Comparison of ENCODE assay signal across 21 mouse cellular contexts in the genomic region with DNA sequence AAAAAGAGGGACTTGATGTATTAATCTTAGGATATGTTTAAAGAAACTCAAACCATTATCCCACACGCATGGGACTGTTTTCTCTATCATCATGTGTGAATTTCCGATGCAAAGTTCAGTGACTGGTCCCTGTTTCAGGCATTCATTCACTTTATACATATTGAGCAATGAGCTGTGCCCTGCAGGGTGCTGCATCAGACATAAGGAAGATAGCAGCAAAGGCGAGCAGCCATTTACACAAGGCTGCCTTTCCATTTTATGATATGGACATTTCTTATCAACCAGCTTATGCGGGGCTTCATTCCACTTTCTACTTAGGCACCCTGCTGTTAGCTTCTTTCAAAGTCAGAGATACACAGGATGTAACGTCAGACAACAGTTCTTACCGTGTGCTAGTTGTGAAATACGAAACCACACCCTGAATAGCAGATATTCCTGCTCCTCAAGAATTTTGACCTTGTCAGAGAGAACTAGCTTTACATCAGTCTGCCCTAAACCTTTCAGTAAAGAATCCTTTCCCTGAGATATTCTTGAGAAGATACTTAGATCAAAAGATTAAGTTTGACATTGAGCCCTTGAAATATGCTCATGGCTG. TPM values are rescaled to one million over a fixed set of nuclear protein-coding genes. Genes with fewer than 3 reads are reported as not detected.
A peak's percentile ranks its signal among the peaks of the same experiment; 100 is the strongest.
DNase-seq lines count a peak whose midpoint lies in the region; ATAC-seq lines count a peak whose summit lies in the region.
"Had no signal": no experiment of that assay in that cellular context is flagged by ENCODE, and none has a peak within 500 bp of the region (broad histone marks: within the 10 kb centered on the region; RNA-seq: fewer than 3 reads in every experiment).

No protein-coding gene starts in this region.

- no peak overlapping the region for H3K4me3 ChIP-seq in intestine, embryonic 16.5 days (ENCODE audit: low read length)
- no peak overlapping the region for H3K4me3 ChIP-seq in midbrain, embryonic 14.5 days (replicated peaks; ENCODE audit: low read depth, low read length)
- H3K4me3 ChIP-seq: forebrain, embryonic 15.5 days; heart, embryonic 10.5 days; hindbrain, embryonic 12.5 days had no signal

- DNase-seq in heart, adult 11 months: peak; percentile 64
- no peak for DNase-seq in heart, adult 9 months (ENCODE audit: low spot score in 2 of 2)
- DNase-seq in R1 (ENCODE audit: low read depth, low spot score): peak; percentile 80
- no peak for DNase-seq in left cerebral cortex, adult 9 months (ENCODE audit: low spot score in 2 of 2)
- no peak for DNase-seq in embryo, embryonic 10 days (ENCODE audit: low spot score)
- DNase-seq in midbrain, embryonic 14.5 days: no peak
- DNase-seq: adrenal gland, postnatal 25 days; cerebellum, adult 18-20 months; cerebellum, adult 9-11 months; cerebellum, postnatal 36 days; gastrocnemius, postnatal 10 days; heart, postnatal 10 days; heart, postnatal 4 days had no signal

- WGBS in intestine, embryonic 16.5 days: 45% methylated on average over 7 of the region's 7 CpGs
- WGBS in midbrain, embryonic 14.5 days: 67% methylated on average over 7 of the region's 7 CpGs

- no peaks in the 10 kb centered on the region for H3K4me1 ChIP-seq in intestine, embryonic 16.5 days (ENCODE audit: control insufficient read depth, insufficient read depth, low read length)
- no peaks in the 10 kb centered on the region for H3K4me1 ChIP-seq in midbrain, embryonic 14.5 days (ENCODE audit: control insufficient read depth, insufficient read depth, low read length)
- H3K4me1 ChIP-seq: forebrain, embryonic 15.5 days; heart, embryonic 10.5 days; hindbrain, embryonic 12.5 days had no signal

- H3K27ac ChIP-seq in intestine, embryonic 16.5 days (ENCODE audit: low read length): no peak overlapping the region
- H3K27ac ChIP-seq in midbrain, embryonic 14.5 days (replicated peaks; ENCODE audit: low read depth, low read length): no peak overlapping the region
- H3K27ac ChIP-seq: forebrain, embryonic 15.5 days; heart, embryonic 10.5 days; hindbrain, embryonic 12.5 days had no signal

- no peaks in the 10 kb centered on the region for H3K9me3 ChIP-seq in intestine, embryonic 16.5 days (ENCODE audit: control insufficient read depth, low read length)
- no peaks in the 10 kb centered on the region for H3K9me3 ChIP-seq in midbrain, embryonic 14.5 days (ENCODE audit: control insufficient read depth, low read length)
- H3K9me3 ChIP-seq: forebrain, embryonic 15.5 days; heart, embryonic 10.5 days; hindbrain, embryonic 12.5 days had no signal

- H3K4me2 ChIP-seq in intestine, embryonic 16.5 days (ENCODE audit: low read depth, low read length): no peak overlapping the region
- no peak overlapping the region for H3K4me2 ChIP-seq in midbrain, embryonic 14.5 days (ENCODE audit: low read length)
- H3K4me2 ChIP-seq: forebrain, embryonic 15.5 days; hindbrain, embryonic 12.5 days had no signal

- H3K9ac ChIP-seq in intestine, embryonic 16.5 days (ENCODE audit: low read depth, low read length): no peak overlapping the region
- H3K9ac ChIP-seq in midbrain, embryonic 14.5 days (replicated peaks; ENCODE audit: low read length): no peak overlapping the region
- H3K9ac ChIP-seq: forebrain, embryonic 15.5 days; hindbrain, embryonic 12.5 days had no signal

- no peaks in the 10 kb centered on the region for H3K27me3 ChIP-seq in intestine, embryonic 16.5 days (replicated peaks; ENCODE audit: control insufficient read depth, insufficient read depth, low read length)
- H3K27me3 ChIP-seq in midbrain, embryonic 14.5 days (ENCODE audit: control insufficient read depth, insufficient read depth, low read length): no peaks in the 10 kb centered on the region
- H3K27me3 ChIP-seq: forebrain, embryonic 15.5 days; hindbrain, embryonic 12.5 days had no signal

- H3K36me3 ChIP-seq in intestine, embryonic 16.5 days (ENCODE audit: control insufficient read depth, insufficient read depth, low read length): no peaks in the 10 kb centered on the region
- H3K36me3 ChIP-seq in midbrain, embryonic 14.5 days (ENCODE audit: control insufficient read depth, insufficient read depth, low read length): no peaks in the 10 kb centered on the region
- H3K36me3 ChIP-seq: forebrain, embryonic 15.5 days; heart, embryonic 10.5 days; hindbrain, embryonic 12.5 days had no signal

- peak; percentile 46 for ATAC-seq in intestine, embryonic 16.5 days
- 0 out of 2 replicates have a peak, but pooled peaks have one; percentile 52 for ATAC-seq in megakaryocyte-erythroid progenitor cell, adult 5-6 weeks (replicated peaks; ENCODE audit: low FRiP score, low TSS enrichment, poor library complexity, severe bottlenecking)
- no peak for ATAC-seq in midbrain, embryonic 14.5 days (ENCODE audit: low FRiP score, low TSS enrichment)
- ATAC-seq: forebrain, embryonic 15.5 days; hindbrain, embryonic 16.5 days; inflammation-experienced regulatory T-cells, adult 6 months had no signal

RNA-seq across cellular contexts. Expression of a gene that starts 45.5 kb away (rescaled TPM):
- 1.2 and 1.3 TPM in 2 replicates for polyA plus RNA-seq in intestine, embryonic 16.5 days (2015; fragmentation: Nextera tagmentation; extraction: Ambion mirVana)
- total RNA-seq in megakaryocyte-erythroid progenitor cell, adult 5-6 weeks (2014; fragmentation: Nextera tagmentation): 1.7 and 2.0 TPM in 2 replicates
- total RNA-seq in megakaryocyte-erythroid progenitor cell, adult 5-6 weeks (2017): not detected in 2 replicates
- polyA plus RNA-seq in midbrain, embryonic 14.5 days (2014; fragmentation: Nextera tagmentation; extraction: Ambion mirVana): 3.4 and 7.6 TPM in 2 replicates
- polyA plus RNA-seq: heart, embryonic 10.5 days; heart, embryonic 14.5 days had no signal

RNA-seq across cellular contexts. Expression of a gene that starts 59.5 kb away (rescaled TPM):
- polyA plus RNA-seq in intestine, embryonic 16.5 days (2015; fragmentation: Nextera tagmentation; extraction: Ambion mirVana): 16.0 and 17.5 TPM in 2 replicates
- 20.4 and 27.5 TPM in 2 replicates for total RNA-seq in megakaryocyte-erythroid progenitor cell, adult 5-6 weeks (2014; fragmentation: Nextera tagmentation)
- 26.9 and 27.0 TPM in 2 replicates for total RNA-seq in megakaryocyte-erythroid progenitor cell, adult 5-6 weeks (2017)
- 9.6 and 16.6 TPM in 2 replicates for polyA plus RNA-seq in midbrain, embryonic 14.5 days (2014; fragmentation: Nextera tagmentation; extraction: Ambion mirVana)

Comparison
In these comparisons a context has a peak if more than half of its experiments do, and no peak if none do; other contexts are left out.
1. DNase-seq: peak in heart, adult 11 months (single experiment) and R1 (single experiment); none in heart, adult 9 months (0 of 2), left cerebral cortex, adult 9 months (0 of 2), embryo, embryonic 10 days (single experiment) and midbrain, embryonic 14.5 days (single experiment).